Mouse (Mus musculus): Measurements from ENCODE around the gene Sat2.

GRCm38 (mm10) chr11:69584008-69584407 is 37.8 kb upstream of the Sat2 start:
- no peak for TF ChIP-seq CTCF (IDR thresholded peaks at IDR 0.05; ENCODE audit: low read depth)
- no peak for TF ChIP-seq EP300 (IDR thresholded peaks at IDR 0.05; ENCODE audit: low read depth)

Measured in liver, postnatal 0 days (tissue).